Mouse (Mus musculus) thymus, postnatal 4 days (tissue): Measurements from ENCODE around the gene Gm28044.
"Not testable (repeated sequence)": the region's sequence is repeated elsewhere in the genome, so short reads cannot be mapped to it uniquely, and the experiment has no call there.

Experiments
- DNase-seq: peaks from one replicate; pipeline ENCODE4 v3.0.0; 2021

The Gm28044 gene

DNA sequence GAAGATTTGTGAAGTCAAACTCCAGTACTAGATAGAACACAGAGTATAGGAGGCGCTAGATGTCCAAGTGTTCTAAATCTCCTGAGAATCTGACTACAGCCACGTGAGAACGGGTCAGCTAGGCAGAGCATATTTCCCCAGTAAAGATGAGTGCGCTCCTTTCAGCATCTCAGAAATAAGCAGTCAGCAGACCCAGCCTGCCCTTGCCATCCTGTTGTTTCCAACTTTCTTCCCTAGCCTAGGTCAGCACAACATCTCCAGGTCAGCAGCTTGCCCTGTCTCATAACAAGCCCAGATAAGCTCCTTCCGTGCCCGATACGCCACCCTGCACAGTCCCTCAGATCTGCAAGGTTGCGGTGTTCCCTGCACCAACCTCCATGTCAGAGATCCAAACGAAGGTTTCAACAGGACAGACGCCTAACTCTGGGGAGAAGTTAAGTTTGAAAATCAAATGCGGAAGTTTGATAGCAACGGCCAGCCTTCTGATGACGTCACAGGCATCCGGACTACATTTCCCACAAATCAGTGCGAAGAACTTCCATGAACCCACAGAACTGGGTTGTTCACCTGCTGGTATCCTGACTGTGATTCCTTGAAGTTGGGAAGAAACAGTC is at the start of gene Gm28044, which contains the start of gene Zfp953:
Gene Gm28044, minus strand, starts transcription at position 406 of the 614 bp plus-strand sequence.
Gene Zfp953, minus strand, starts transcription at position 475 of the 614 bp plus-strand sequence.
- peak; percentile 91 for DNase-seq

- peak; percentile 74 for DNase-seq
Measured at GRCm38 (mm10) chr13:67399183-67399903, 39.0 kb upstream of the Gm28044 start, which contains the start of gene Zfp429. Gene Zfp429, minus strand, starts transcription at chr13:67399819.

GRCm38 (mm10) chr13:67376255-67376654 is 15.9 kb upstream of the Gm28044 start:
- DNase-seq: not testable (repeated sequence)

DNA sequence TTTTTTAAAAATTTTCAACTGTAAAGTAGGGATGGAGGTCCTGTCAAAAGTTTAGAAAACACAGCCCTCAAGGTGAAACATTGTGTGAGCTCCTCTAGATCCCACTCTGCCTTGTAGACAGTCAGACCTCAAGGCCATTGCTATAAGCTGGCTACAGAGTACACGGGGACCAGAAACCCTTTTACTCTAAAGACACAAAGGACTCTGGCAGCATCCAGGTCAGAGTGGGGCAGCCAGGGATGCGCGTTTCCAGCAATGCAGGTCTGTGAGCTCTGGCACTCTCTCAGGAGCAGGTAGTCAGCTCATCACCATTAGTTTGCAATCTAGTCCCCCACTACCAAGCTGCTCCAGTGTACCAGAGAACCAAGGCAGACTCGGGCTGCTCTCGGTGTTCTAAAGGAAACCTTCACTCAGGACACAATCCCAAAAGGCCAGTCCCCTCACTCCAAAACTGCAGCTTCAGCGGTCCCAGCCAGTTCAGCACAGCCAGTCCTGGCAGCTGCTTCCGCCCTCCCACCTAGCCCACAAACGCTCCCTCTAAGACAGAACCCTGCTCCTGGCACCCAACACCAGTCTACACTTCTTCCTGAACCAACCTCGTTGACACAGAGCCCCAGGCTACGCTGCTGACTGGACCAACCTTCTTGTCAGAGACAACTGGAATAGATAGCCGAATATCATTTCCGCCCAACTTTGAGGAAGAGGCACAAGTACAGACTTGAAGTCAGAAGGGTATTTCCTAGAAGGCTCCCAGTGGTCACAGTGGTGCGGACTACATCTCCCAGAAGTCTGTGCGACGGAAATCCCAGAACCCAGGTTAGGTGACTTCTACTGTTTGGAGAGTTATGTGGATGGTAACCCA is 14.9 kb upstream of the Gm28044 start, which contains the start of the genes Gm28041 and Zfp456:
Gene Gm28041, minus strand, starts transcription at position 684 of the 862 bp plus-strand sequence.
Gene Zfp456, minus strand, starts transcription at position 761 of the 862 bp plus-strand sequence.
- peak; percentile 80 for DNase-seq

- no peak for DNase-seq
Measured at GRCm38 (mm10) chr13:67351854-67352253, 8.5 kb downstream of the Gm28044 start.

DNA sequence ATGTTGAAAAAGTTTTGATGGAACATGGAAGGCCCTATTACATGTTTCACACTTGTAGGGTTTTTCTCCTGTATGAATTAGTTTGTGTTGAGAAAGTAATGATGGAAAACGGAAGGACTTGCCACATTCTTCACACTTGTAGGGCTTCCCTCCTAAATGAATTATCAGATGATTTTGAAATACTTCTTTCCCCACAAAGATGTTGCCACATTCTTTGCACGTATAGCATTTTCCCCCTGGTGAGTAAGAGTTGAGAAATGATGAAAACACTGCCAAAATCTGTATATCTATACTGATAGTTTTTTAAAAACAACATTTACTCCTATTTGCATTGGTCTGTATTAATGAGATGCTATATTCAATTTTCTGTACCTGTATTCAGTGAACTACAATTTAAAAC is 16.9 kb downstream of the Gm28044 start:
- no peak for DNase-seq

DNA sequence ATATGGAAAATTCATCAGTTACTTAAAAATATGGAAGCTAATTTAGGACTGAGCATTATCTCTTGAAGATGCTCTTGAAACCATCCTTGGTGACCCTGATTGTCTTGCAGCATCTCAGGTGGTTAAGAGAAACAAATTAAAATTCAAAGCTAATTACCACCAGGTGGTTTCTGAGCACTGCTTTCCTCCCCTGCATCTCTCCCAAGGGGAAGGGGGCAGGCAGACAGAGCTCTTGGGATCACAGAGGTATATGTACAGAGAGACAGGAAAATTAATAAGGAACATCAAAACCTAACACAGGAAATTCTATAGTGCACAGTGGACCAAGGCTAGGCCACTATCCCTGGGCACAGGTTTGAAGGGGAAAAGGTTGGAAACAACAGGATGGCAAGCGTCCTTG is 27.5 kb downstream of the Gm28044 start:
- DNase-seq: peak; percentile 7

- peak; percentile 83 for DNase-seq
Measured at GRCm38 (mm10) chr13:67332019-67332724, 28.2 kb downstream of the Gm28044 start, which contains the start of gene Zfp595. Gene Zfp595, minus strand, starts transcription at chr13:67332570.

DNA sequence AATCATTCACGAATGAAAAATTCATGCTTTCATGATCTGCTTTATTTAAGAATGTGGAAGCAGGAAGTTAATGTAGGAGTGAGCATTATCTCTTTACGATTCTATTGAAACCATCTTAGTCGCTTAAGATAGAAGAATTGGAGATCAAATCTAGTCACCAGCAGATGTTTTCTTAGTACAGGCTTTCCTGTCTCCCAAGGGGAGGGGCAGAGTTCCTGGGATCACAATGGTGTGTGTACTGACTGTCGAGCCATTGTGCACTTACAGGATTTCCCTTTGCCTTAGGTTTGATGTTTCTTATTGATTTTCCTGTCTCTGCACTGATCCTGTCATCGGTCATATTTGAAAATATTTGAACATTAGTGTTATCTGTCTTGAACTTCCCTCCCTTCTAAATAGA is 53.6 kb downstream of the Gm28044 start:
- peak; percentile 10 for DNase-seq

- DNase-seq: peak; percentile 87
Measured at GRCm38 (mm10) chr13:67305822-67306672, 54.3 kb downstream of the Gm28044 start, which contains the start of gene Zfp457. Gene Zfp457, minus strand, starts transcription at chr13:67306485.

DNA sequence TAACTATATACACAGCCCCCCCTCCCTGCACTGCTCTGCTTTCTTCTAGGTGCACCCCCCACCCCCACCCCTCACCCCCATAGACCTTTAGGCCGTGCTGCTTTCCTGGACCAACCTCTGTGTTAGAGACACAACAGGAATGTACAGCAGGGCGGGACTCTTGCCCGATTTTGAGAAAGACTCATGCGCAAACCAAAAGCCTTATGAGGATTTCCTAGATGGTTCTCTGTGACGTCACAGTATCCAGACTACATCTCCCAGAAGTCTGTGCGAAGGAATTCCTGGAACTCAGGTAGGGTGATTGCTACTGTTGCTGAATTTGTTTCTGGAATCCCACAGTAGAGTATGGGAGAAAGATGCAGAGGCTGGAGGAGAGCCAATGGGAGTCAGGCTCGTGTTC is 82.0 kb downstream of the Gm28044 start, which contains the start of gene Zfp458:
Gene Zfp458, minus strand, starts transcription at position 153 of the 400 bp plus-strand sequence.
- DNase-seq: no peak

- not testable (repeated sequence) for DNase-seq
Measured at GRCm38 (mm10) chr13:67269383-67270065, 90.8 kb downstream of the Gm28044 start.

DNA sequence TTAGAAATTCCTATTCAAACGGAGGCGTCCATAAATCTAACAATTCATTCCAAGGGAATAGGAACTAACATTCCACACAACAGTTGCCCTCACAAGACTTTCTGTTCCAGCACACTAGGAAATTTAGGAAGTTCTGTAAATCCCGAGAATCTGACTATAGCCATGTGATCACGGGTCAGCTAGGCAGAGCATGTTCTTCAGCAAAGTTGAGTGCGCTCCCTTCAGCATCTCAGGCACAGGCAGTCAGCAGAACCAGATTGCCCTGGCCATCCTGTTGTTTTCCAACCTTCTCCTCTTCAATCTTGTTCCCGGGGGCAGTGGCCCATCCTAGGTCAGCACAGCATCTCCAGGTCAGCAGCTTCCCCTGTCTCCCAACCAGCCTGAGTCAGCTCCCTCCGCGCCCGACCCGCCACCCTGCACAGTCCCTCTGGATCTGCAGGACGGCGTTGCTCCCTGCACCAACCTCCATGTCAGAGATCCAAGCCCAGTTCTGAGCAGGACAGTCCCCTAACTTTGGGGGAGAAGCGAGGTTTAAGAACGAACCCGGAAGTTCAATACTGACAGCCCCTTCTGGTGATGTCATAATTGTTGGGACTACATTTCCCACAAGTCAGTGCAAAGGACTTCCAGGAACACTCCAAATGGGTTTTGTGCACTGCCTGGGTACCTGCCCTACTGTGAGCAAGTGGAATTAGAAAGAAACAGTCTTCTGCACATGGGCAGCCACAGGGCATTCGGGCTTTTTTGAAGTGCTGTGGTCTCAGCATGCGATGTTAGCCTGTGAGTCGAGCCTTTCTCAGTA is 91.6 kb downstream of the Gm28044 start:
- DNase-seq: peak; percentile 62
